Mouse (Mus musculus): ENCODE data around the gene Klrb1b. TPM values are rescaled to one million over a fixed set of nuclear protein-coding genes. Genes with fewer than 3 reads are reported as not detected.

The Klrb1b gene
- total RNA-seq (2021) = under 1 TPM in 1 of 2 experiments, not detected in 1; 0.79 TPM
- long read RNA-seq, experiment 1 = 0 reads
- long read RNA-seq, experiment 2 = 0 reads

DNA sequence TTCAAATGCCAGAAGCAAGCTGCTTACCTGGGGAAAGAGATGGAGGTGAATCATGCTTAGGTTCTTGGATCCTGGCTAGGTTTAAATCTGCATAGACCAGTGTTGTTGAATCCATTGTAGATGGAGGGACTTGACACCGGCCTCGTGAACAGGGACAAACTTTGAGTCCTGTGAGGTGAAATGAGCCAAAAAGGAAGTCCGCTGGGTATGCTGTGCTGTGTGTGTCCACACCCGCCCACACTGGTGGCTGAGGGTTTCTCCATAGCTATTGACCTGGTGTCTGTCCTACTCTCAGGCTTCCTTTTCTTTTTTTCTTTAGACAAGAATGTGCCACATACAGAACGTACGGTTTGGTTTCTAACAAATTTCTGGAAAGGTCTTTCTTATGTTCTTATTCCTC, at the start of gene Klrb1b, which contains the start of gene Gm44511:
Klrb1b (minus strand) TSS at position 200 of the 400 bp plus-strand sequence.
Gm44511 (minus strand) TSS at position 184 of the 400 bp plus-strand sequence.
- no peak for DNase-seq (ENCODE audit: low spot score in 2 of 2)

DNA sequence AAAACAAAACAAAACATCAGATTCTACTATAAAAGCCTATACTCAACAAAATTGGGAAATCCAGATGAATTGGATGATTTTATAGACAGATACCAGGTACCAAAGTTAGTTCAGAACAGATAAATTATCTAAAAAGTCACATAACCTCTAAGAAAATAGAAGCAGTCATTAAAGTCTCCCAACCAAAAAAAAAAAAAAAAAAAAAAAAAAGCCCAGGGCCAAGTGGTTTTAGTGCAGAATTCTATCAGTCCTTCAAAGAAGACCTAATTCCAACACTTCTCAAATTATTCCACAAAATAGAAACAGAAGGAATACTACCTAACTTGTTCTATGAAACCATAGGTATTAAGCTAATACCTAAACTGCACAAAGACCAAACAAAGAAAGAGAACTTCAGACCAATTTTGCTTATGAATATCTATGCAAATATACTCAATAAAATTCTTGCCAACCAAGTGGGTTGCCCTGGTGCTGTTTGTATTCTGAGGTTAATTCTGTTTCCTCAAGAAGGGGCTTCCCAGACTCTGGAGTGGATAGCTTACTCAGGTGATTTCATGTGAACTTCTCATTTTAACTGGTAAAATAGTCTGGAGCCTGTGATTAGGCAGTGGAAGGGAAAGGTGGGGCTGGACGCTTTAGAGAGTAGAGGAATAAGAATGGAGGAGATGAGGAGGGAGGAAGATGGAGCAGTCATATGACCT, 45.9 kb upstream of the Klrb1b start:
- DNase-seq (ENCODE audit: low spot score in 2 of 2) = no peak

DNA sequence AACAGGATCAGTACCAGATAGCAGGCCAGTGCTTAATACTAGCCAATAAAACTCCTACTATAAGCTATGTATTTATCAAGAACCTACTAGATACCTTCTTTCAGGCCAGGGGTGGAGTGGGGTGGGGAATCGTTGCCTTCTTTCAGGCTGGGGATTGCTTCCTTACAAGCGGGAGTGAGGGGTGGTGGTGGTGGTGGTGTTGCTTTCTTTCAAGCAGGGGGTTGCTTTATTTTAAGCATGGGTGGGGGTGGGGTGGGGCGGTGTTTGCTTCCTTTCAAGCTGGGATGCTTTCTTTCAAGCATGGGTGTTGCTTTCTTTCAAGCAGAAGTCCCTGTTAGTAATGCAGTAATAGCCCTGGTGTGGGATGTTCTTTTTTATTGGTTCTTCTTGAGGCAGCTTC, 42.7 kb upstream of the Klrb1b start:
- DNase-seq (ENCODE audit: low spot score in 2 of 2) = no peak

DNA sequence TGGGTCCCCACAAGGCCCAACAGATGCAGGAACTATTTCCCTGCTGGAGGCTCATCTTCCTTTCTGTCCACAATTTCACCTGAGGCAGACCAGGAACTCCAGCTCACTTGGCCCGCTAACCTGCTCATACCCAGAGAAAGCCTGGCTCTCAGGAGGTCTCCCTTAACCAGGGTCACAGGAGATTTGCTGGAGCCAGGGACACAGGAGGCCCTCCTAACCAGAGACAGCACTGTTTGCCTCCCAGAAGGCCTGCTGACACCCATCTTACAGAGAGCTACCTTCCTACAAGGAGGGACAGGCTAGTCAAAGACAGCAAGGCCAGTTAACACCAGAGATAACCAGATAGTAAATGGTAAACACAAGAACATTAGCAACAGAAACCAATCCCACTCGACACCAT, 31.8 kb upstream of the Klrb1b start:
- no peak for DNase-seq (ENCODE audit: low spot score in 2 of 2)

DNA sequence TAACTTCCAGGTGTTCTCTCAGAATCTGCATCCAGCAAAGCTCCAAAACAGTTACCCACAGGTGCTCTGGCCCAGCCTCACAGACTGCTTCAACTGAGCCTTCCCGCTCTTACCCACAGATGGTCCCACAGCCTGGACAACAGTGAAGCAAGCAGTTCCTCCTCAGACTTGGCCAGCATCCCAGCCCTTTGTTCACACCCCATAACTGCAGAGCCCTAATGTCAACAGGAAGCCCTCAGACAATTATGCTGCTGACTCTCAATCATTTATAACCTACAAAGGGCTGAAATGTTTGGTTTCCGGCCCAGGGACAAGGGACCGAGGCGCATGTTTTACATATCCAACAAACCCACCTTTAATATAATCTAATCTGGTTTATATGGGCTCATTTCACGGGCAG, 30.1 kb upstream of the Klrb1b start:
- no peak for DNase-seq (ENCODE audit: low spot score in 2 of 2)

DNA sequence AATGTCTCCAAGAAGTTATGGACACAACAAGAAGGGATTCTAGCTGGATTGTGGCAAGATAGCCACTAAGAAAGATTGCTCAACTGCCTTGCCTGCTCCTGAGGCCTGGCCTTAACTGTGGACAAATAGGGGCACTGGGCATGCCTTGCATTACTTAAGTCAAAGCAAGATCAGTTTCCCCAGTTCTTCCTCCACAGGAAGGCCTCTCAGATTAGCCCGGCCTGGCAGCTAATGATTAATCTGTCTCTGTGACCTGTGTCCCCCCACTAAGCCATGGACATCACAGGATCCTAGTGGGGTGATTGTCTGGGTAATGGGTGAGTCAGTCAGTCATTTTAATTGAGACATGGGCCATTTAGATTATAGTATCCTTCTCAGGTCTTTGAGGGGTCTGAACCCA, 29.3 kb upstream of the Klrb1b start:
- DNase-seq (ENCODE audit: low spot score in 2 of 2) = no peak

DNA sequence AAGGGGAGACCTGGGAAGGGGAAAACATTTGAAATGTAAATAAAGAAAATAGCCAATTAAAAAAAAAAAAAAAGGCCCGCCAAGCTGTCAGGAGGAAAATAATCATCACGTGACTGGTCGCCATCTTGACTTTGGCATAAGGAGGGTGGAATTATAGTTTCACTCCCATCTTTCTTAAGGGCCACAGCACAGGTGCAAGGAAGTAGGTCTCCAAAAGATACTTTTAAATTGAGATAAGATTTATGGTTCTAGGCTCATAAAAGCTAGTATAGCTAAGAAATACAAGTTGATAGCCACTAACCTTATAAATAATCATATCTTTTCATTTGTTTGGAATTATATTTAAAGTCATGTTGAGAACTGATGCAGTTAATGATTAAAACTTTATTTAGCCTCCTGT, 28.8 kb upstream of the Klrb1b start:
- no peak for DNase-seq (ENCODE audit: low spot score in 2 of 2)

DNA sequence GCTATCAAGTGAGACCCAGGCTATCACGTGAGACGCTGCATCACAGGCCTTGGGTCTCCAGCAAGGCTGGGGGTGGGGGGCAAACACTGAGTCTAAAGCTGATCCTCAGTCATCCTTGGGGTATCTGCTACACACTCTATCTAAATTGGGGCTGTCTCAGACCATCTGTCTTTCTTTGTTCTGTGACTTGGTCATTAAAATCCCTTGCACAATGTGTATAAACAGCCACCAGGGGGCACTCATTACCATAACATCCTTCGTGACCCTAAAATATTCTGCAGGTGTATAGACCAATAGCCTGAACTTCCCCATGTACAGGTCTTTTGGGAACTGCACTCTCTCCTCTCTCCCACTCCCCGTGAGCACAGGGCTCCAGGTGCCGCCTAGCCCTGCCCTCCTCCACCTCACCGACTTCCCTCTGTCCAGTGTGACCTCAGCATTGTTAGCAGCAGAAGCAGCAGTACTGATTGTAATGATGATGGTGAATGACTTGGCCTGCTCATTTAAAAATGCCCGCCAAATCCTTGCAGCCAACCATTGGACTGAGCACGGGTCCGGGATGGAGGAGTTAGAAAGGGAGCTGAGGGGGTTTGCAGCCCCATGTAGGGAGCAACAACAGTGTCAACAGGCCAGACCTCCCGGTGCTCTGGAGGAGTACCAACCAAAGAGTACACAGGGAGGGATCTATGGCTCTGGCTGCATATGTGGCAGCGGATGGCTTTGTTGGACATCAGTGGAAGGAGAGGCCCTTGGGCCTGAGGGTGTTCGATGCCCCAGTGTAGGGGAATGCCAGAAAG, 28.1 kb upstream of the Klrb1b start:
- peak in 1 of 2 experiments; percentile 48 for DNase-seq (ENCODE audit: low spot score in 2 of 2)

DNA sequence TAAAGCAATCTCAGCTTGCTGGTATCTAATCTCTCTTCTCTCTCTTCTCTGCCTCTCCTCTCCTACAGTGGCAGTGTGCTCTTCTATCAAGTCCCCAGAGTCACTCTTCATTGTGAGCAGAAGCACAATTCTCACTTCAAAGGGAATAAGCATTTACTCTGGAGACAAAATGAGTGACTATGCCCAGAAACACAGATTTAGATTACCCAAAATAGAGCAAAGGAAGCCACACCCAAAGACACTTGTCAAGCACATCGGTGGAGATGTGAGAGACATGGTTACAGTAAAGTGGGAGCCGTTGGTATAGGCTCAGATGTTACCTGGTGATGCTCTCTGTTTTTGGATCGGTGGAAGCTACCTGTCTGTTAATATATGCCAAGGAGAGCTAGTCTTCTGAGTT, 26.6 kb upstream of the Klrb1b start:
- DNase-seq (ENCODE audit: low spot score in 2 of 2) = no peak

DNA sequence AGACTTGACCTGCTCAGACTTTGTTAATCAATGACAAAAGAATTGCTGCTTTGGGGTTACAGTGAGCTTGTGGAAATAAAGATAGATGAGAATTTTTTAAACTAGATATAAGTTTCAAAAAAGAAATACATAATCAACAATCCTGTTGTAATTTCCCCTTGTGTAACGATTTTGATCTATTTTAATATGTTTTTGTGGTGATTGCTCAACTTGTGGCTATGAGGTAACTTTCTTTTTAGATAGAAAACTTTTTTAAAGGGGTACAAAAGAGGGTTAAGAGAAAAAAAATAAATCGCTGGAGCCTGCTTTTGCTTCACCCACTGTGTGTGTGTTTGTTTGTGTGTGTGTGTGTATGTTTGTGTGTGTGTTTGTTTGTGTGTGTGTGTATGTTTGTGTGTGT, 25.0 kb upstream of the Klrb1b start:
- no peak for DNase-seq (ENCODE audit: low spot score in 2 of 2)

DNA sequence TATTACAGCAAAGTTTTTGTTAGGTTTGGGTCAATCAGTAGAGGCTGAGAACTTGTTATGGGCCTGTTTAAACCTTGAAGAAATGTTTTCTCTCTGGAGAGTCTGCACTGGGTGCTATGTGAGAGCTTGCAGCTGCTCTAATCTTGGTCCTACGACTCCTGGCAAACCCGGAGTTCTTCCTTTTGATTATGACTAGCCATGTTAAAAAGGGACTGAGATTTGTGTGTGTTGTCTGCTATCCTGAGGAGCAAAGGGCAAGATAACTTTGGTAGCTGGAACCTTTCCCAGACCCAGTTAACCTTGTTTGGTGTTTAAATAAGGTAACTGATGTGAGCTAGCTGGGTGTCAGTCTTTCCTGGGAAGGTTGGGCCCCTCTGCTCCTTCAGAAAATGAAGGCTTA, 24.5 kb upstream of the Klrb1b start:
- DNase-seq (ENCODE audit: low spot score in 2 of 2) = no peak

DNA sequence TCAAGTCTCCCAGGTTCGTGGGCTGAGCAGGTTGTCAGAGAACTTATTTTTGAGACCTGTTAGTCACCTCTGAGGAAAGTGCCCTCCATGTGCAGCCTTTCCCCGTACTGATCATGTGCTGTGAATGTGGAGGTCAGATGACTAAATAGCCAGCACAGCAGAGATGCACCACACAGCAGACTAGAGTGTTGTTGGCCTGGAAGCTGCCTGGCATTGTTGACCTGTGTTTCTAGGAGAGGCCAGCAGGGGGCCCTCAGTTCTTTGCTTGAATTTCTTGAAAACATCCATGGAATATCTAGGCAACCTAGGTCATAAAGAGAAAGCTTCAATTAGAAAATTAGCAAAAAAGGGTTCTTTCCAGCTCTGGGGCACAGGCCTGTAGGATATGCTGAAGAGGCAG, 23.8 kb upstream of the Klrb1b start:
- DNase-seq (ENCODE audit: low spot score in 2 of 2) = no peak

DNA sequence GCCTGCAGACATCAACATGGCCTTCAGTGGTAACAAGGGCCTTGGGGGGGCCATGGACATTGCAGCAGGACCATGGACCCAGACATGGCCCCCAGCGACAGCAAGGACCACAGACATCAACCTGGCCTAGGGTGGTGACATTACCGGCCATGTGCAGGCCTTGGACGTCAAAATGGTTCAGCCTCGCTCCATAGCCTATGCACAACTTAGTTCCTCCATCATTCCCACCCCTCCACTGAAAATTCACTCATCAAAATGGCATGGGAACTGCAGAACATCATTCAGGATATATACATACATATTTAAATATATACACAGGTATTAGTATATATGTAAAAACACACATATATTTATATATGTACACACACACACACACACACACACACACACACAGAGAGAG, 21.3 kb upstream of the Klrb1b start:
- DNase-seq (ENCODE audit: low spot score in 2 of 2) = no peak

DNA sequence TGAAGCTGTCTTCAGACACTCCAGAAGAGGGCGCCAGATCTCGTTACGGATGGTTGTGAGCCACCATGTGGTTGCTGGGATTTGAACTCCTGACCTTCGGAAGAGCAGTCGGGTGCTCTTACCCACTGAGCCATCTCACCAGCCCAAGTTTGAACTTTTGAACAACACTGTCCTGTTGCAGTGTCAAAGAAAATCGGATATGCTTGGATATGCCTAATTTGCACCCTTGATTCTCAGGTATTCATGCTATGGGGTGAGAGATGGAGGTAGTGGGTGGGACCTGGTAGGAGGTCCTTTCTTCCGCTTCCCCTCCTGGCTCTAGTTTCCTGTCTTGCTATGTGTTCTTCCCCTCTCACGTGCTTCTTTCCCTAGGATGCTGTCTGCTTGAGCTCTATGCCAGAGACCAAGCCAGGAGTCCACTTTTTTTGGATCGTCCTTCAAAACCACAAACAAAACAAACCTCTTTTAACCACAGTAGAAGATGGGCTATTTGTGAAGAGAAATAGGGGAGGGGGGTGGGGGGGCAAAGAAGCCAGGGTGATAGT, 19.9 kb upstream of the Klrb1b start:
- no peak for DNase-seq (ENCODE audit: low spot score in 2 of 2)

DNA sequence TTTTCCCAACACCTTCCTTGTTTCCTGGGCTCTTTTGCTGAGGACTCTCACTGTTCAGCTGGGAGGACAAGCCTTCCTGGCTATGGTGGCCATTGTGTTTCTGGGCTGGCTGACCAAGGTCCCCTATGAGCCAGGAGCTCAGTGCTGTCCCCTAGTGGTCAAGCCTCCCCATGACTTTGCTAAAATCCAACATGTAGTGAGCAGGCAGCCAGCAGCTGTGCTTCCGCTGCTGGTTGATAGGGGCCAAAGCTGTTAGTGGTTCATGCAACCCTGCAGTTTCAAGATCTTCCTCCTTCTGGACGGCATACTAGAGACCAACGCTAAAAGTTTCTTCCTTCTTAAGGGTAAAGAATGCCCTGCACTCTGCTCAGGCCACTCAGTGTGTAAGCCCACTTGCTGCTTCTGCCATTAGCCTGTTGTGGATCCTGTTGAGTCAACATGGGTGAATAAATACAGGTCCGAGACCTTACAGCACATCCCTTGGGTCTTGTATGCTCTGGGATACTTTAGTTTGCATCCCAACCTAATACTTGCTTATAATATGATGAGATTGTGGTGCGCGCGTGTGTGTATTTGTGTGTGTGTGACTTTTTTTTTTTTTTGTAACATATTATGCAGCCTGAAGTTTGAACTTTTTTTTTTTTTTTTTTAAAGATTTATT, 19.3 kb upstream of the Klrb1b start:
- peak; percentile 72 to 82 for DNase-seq (ENCODE audit: low spot score in 2 of 2)

DNA sequence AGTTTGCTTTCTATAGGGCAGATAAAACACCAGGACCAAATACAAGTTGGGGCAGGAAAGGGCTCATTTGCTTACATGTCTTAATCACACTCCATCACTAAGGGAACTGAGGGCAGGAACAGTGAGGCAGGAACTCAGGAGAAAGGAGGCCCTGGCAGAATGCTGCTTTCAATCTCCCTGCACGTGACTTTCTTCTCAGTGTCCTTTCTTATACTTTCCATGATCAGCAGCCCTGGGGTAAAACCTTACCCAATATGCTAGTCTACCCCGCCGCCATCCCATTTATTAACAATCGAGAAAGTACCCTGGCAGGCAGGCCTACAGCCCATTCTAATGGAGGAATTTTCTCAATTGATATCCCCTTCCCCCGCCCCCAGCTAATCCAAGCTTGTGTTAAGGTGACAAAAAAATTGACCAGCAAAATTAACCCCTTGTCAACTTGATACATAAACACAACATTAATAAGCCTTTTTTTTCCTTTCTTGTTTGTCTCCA, 18.5 kb upstream of the Klrb1b start:
- no peak for DNase-seq (ENCODE audit: low spot score in 2 of 2)

DNA sequence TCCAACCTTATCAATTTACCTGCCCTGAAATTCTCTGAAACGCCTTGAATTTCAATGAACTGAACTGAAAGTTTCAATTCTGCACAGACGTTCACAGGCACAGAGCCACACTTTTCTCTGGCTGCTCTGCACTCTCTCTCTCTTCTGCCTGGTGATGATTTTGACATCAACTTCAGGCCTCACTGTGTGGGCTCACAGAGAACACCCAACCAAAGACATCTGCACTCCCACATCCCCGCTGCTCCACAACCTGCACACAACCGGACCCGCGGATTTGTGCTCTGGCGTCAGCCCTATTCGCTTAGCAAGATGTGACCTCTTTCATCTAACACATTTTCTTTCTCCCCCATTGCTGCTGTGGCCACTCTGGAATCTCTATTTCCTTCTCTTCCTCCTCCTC, 18.0 kb upstream of the Klrb1b start:
- no peak for DNase-seq (ENCODE audit: low spot score in 2 of 2)

DNA sequence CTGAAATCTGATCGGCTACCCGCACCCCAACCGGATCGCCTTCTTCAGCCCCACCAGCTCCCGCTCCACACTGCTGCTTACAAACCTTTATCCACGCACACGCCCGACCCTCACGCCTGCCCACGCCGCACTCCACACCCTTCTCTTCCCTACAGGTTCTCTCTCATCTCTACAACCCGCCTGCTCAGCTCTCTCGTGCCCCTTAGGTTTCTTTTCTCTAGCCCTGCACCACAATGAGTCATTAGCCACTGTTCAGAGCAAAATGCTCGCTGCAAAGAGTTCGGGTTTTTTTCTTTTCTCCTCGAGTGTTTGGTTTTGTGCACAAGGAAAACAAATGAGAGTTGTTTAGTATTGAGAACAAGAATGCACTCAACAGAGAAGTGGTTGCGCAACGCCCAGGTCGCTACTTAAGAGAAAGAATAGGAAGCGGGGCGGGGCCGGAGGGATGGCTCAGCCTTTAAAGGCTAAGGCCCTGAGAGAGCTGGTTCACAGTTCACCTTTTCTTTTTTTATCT, 17.4 kb upstream of the Klrb1b start:
- DNase-seq (ENCODE audit: low spot score in 2 of 2) = no peak

DNA sequence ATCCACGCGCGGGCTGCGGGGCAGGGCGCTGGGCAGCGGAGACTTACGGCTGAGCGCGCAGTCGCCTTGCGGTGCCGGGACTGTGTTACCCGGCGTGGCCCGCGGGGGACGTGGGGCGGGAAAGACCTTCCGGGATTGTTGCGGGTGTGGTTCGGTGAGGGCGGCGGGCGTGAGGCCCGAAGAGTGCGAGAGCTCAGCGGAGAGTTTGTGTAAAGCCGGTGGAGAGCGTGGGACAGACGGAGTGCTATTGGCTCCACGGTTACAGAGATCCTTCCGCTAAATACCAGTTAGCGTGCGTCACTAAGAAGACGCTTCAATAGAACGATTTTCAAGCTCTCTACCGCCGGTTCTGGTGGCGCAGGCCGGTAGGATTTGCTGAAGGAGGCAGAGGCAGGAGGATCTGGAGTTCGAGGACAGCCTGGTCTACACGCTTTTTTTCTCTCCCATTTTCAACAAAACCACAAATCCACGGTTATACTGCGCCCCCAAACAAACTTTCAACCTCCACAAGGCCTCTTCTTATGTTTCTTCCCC, 16.9 kb upstream of the Klrb1b start:
- DNase-seq (ENCODE audit: low spot score in 2 of 2) = peak; percentile 73 to 78

DNA sequence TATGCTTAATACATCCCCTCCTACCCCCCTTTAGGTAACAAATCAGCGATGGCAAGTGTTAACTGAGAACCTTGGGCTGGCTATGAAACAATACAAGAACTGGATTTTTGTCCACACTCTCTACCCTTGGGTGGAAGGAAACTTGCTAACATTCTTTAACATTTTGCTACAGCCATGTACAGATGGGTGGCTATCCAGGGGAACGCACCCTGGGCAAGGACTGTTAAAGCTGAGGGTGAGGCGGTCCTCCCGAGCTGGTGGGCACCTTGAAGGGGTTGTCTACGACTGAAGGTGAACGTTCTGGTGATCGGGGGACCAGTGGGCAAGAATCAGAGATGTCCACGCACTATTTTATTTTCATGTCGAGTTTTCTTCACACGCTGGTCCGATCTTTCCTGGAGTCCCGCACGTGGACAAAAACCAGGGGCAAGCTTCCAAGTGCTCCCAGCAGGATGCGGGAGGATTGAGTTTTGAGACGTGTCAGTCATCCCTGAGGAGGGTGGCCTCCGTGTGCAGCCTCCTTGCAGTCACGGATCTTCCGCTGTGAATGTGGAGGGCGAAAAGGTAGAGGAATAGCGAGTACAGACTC, 16.3 kb upstream of the Klrb1b start:
- DNase-seq (ENCODE audit: low spot score in 2 of 2) = no peak

Measured in adrenal gland, postnatal 4 days (tissue).